Mouse (Mus musculus) adipocyte (in vitro differentiated cells): ENCODE results near the gene Nhlrc4.

ENCODE experiments used
- DNase-seq: peaks from one replicate; pipeline ENCODE4 v3.0.0-alpha.2; 2016; ENCODE audit warnings: low spot score

Gene Nhlrc4

GRCm38 (mm10) chr17:25958771-25959494, 14.2 kb upstream of the Nhlrc4 start:
- no peak for DNase-seq

- no peak for DNase-seq
Measured at GRCm38 (mm10) chr17:25957586-25958051, 12.9 kb upstream of the Nhlrc4 start.

GRCm38 (mm10) chr17:25956631-25957030, 11.9 kb upstream of the Nhlrc4 start:
- DNase-seq, result no peak

- no peak for DNase-seq
Measured at GRCm38 (mm10) chr17:25956201-25956600, 11.4 kb upstream of the Nhlrc4 start.

- no peak for DNase-seq
Measured at GRCm38 (mm10) chr17:25955736-25956135, 11.0 kb upstream of the Nhlrc4 start.

- no peak for DNase-seq
Measured at GRCm38 (mm10) chr17:25954671-25955070, 9.9 kb upstream of the Nhlrc4 start.

- peak; percentile 59 for DNase-seq
Measured at GRCm38 (mm10) chr17:25953161-25953560, 8.4 kb upstream of the Nhlrc4 start.

- no peak for DNase-seq
Measured at GRCm38 (mm10) chr17:25951803-25952623, 7.3 kb upstream of the Nhlrc4 start, which contains the start of gene A930017K11Rik. A930017K11Rik (minus strand) TSS chr17:25952565.

- DNase-seq, result no peak
Measured at GRCm38 (mm10) chr17:25951225-25951802, 6.6 kb upstream of the Nhlrc4 start.

GRCm38 (mm10) chr17:25950706-25951105, 5.9 kb upstream of the Nhlrc4 start:
- no peak for DNase-seq

- DNase-seq, result no peak
Measured at GRCm38 (mm10) chr17:25949981-25950380, 5.2 kb upstream of the Nhlrc4 start.

- no peak for DNase-seq
Measured at GRCm38 (mm10) chr17:25948051-25948450, 3.3 kb upstream of the Nhlrc4 start.

- no peak for DNase-seq
Measured at GRCm38 (mm10) chr17:25947576-25947975, 2.8 kb upstream of the Nhlrc4 start.

GRCm38 (mm10) chr17:25946891-25947290, 2.1 kb upstream of the Nhlrc4 start:
- no peak for DNase-seq

- DNase-seq, result no peak
Measured at GRCm38 (mm10) chr17:25946349-25946748, 1.6 kb upstream of the Nhlrc4 start.

- no peak for DNase-seq
Measured at GRCm38 (mm10) chr17:25945517-25946155, 875 bp upstream of the Nhlrc4 start.

GRCm38 (mm10) chr17:25943769-25944168, 992 bp downstream of the Nhlrc4 start:
- no peak for DNase-seq

- DNase-seq, result no peak
Measured at GRCm38 (mm10) chr17:25943221-25943620, 1.5 kb downstream of the Nhlrc4 start.

- DNase-seq, result no peak
Measured at GRCm38 (mm10) chr17:25942597-25943151, 2.1 kb downstream of the Nhlrc4 start.

GRCm38 (mm10) chr17:25941511-25942241, 3.1 kb downstream of the Nhlrc4 start:
- DNase-seq, result peak; percentile 74

GRCm38 (mm10) chr17:25934526-25934925, 10.2 kb downstream of the Nhlrc4 start:
- peak; percentile 92 for DNase-seq
